Mouse (Mus musculus): Measurements from ENCODE around the gene Fitm1. TPM values are rescaled to one million over a fixed set of nuclear protein-coding genes. Genes with fewer than 3 reads are reported as not detected.
A peak's percentile ranks its signal among the peaks of the same experiment; 100 is the strongest.

The Fitm1 gene
- total RNA-seq, 2 experiments from 2014 or later: not detected

- DNase-seq (ENCODE audit: low spot score in 2 of 2): no peak
- intact Hi-C loops (cut with DNase I): no loop called here
Observed at GRCm38 (mm10) chr14:55563249-55563648, 12.2 kb upstream of the Fitm1 start.

- intact Hi-C loops (cut with DNase I): no loop called here
Observed at GRCm38 (mm10) chr14:55565748-55566147, 9.7 kb upstream of the Fitm1 start.

GRCm38 (mm10) chr14:55567496-55567895, 7.9 kb upstream of the Fitm1 start:
- intact Hi-C loops (cut with DNase I): no loop called here
- DNase-seq (ENCODE audit: low spot score in 2 of 2): no peak

More at GRCm38 (mm10) chr14:55565748-55566147, 9.7 kb upstream of the Fitm1 start:
- no peak for DNase-seq (ENCODE audit: low spot score in 2 of 2)

- DNase-seq (ENCODE audit: low spot score in 2 of 2): no peak
Observed at GRCm38 (mm10) chr14:55570588-55570987, 4.8 kb upstream of the Fitm1 start.

GRCm38 (mm10) chr14:55571760-55572159, 3.7 kb upstream of the Fitm1 start:
- intact Hi-C loops (cut with DNase I): no loop called here

More at GRCm38 (mm10) chr14:55570588-55570987, 4.8 kb upstream of the Fitm1 start:
- intact Hi-C loops (cut with DNase I): no loop called here

GRCm38 (mm10) chr14:55575711-55576110, 294 bp downstream of the Fitm1 start:
- no peak for DNase-seq (ENCODE audit: low spot score in 2 of 2)
- intact Hi-C loops (cut with DNase I): no loop called here

More at GRCm38 (mm10) chr14:55571760-55572159, 3.7 kb upstream of the Fitm1 start:
- no peak for DNase-seq (ENCODE audit: low spot score in 2 of 2)

- no peak for DNase-seq (ENCODE audit: low spot score in 2 of 2)
- intact Hi-C loops (cut with DNase I): no loop called here
Observed at GRCm38 (mm10) chr14:55576376-55576775, 959 bp downstream of the Fitm1 start.

- intact Hi-C loops (cut with DNase I): loop anchor here (2.0 kb wide), 1 partner anchor 17 kb away; the partner anchor contains the start of genes A730061H03Rik and Dcaf11
Observed at GRCm38 (mm10) chr14:55577871-55578667, 2.7 kb downstream of the Fitm1 start, which contains the start of gene Psme1. Gene Psme1 (plus strand): TSS chr14:55578123.

GRCm38 (mm10) chr14:55578668-55579269, 3.4 kb downstream of the Fitm1 start:
- DNase-seq (ENCODE audit: low spot score in 2 of 2): no peak
- intact Hi-C loops (cut with DNase I): loop anchor here (2.0 kb wide), 1 partner anchor 18 kb away; the partner anchor contains the start of genes A730061H03Rik and Dcaf11

More at GRCm38 (mm10) chr14:55577871-55578667, 2.7 kb downstream of the Fitm1 start, which contains the start of gene Psme1:
- peak; percentile 67 to 70 for DNase-seq (ENCODE audit: low spot score in 2 of 2)

- DNase-seq (ENCODE audit: low spot score in 2 of 2): no peak
- intact Hi-C loops (cut with DNase I): loop anchor here (2.0 kb wide), 1 partner anchor 19 kb away; the partner anchor contains the start of genes A730061H03Rik and Dcaf11
Observed at GRCm38 (mm10) chr14:55579511-55580496, 4.4 kb downstream of the Fitm1 start.

GRCm38 (mm10) chr14:55580731-55581130, 5.3 kb downstream of the Fitm1 start:
- intact Hi-C loops (cut with DNase I): no loop called here
- no peak for DNase-seq (ENCODE audit: low spot score in 2 of 2)

GRCm38 (mm10) chr14:55581981-55582681, 6.7 kb downstream of the Fitm1 start:
- intact Hi-C loops (cut with DNase I): no loop called here
- DNase-seq (ENCODE audit: low spot score in 2 of 2): no peak

- no peak for DNase-seq (ENCODE audit: low spot score in 2 of 2)
- intact Hi-C loops (cut with DNase I): no loop called here
Observed at GRCm38 (mm10) chr14:55584303-55584701, 8.9 kb downstream of the Fitm1 start.

- intact Hi-C loops (cut with DNase I): no loop called here
- DNase-seq (ENCODE audit: low spot score in 2 of 2): peak; percentile 63 to 68
Observed at GRCm38 (mm10) chr14:55584702-55585565, 9.5 kb downstream of the Fitm1 start, which contains the start of gene Emc9. Gene Emc9 (minus strand): TSS chr14:55585302.

GRCm38 (mm10) chr14:55585566-55585960, 10.1 kb downstream of the Fitm1 start:
- no peak for DNase-seq (ENCODE audit: low spot score in 2 of 2)
- intact Hi-C loops (cut with DNase I): no loop called here

- DNase-seq (ENCODE audit: low spot score in 2 of 2): no peak
- intact Hi-C loops (cut with DNase I): no loop called here
Observed at GRCm38 (mm10) chr14:55586149-55586548, 10.7 kb downstream of the Fitm1 start.

- DNase-seq (ENCODE audit: low spot score in 2 of 2): no peak
- intact Hi-C loops (cut with DNase I): no loop called here
Observed at GRCm38 (mm10) chr14:55589271-55589670, 13.9 kb downstream of the Fitm1 start.
